In genomic region chr8:94549482-94549881, GRCm38 (mm10) we compare ENCODE assay signal across 13 mouse cellular contexts. TPM values are rescaled to one million over a fixed set of nuclear protein-coding genes. Genes with fewer than 3 reads are reported as not detected.
DNase-seq lines count a peak whose midpoint lies in the region; ATAC-seq and TF ChIP-seq lines count a peak whose summit lies in the region.
"Had no signal": no experiment of that assay in that cellular context is flagged by ENCODE, and none has a peak within 500 bp of the region (broad histone marks: within the 10 kb centered on the region; RNA-seq: fewer than 3 reads in every experiment).

No protein-coding gene starts in this region.

- TF ChIP-seq POLR2A in myocyte (IDR thresholded peaks at IDR 0.05; ENCODE audit: insufficient read length, low read depth), result no peak

- no peak overlapping the region for H3K4me3 ChIP-seq in hindbrain, postnatal 0 days (ENCODE audit: low read length)
- no peak overlapping the region for H3K4me3 ChIP-seq in hindbrain, embryonic 16.5 days (ENCODE audit: low read length)
- no peak overlapping the region for H3K4me3 ChIP-seq in midbrain, postnatal 0 days (ENCODE audit: low read depth, low read length)
- no peak overlapping the region for H3K4me3 ChIP-seq in midbrain, embryonic 11.5 days (ENCODE audit: low read depth, low read length)
- H3K4me3 ChIP-seq in myocyte, result no peak overlapping the region
- H3K4me3 ChIP-seq: erythroblast, embryonic 14.5 days had no signal

- H3K4me2 ChIP-seq in hindbrain, postnatal 0 days (ENCODE audit: low read depth, low read length), result no peak overlapping the region
- no peak overlapping the region for H3K4me2 ChIP-seq in hindbrain, embryonic 16.5 days (ENCODE audit: low read length)
- no peak overlapping the region for H3K4me2 ChIP-seq in midbrain, postnatal 0 days (ENCODE audit: low read depth, low read length, poor library complexity, severe bottlenecking)
- H3K4me2 ChIP-seq in midbrain, embryonic 11.5 days, result no peak overlapping the region
- H3K4me2 ChIP-seq in myocyte (ENCODE audit: low read depth), result peak overlapping the region; percentile 24

- peaks cover 17% of the 10 kb centered on the region for H3K4me1 ChIP-seq in hindbrain, postnatal 0 days (ENCODE audit: insufficient read depth, low read length)
- peaks cover 22% of the 10 kb centered on the region for H3K4me1 ChIP-seq in hindbrain, embryonic 16.5 days (ENCODE audit: control insufficient read depth, insufficient read depth, low read depth, low read length)
- peaks cover 13% of the 10 kb centered on the region for H3K4me1 ChIP-seq in midbrain, postnatal 0 days (ENCODE audit: insufficient read depth, low read length)
- peaks cover 30% of the 10 kb centered on the region for H3K4me1 ChIP-seq in midbrain, embryonic 11.5 days (ENCODE audit: control insufficient read depth, insufficient read depth, low read length)

- no peak for TF ChIP-seq CTCF in hindbrain, postnatal 0 days (IDR thresholded peaks at IDR 0.05; ENCODE audit: low read depth)
- no peak for TF ChIP-seq CTCF in midbrain, postnatal 0 days (IDR thresholded peaks at IDR 0.05)

- WGBS in hindbrain, postnatal 0 days, result 30% methylated on average over 5 of the region's 5 CpGs
- WGBS in hindbrain, embryonic 16.5 days, result 46% methylated on average over 5 of the region's 5 CpGs
- WGBS in midbrain, postnatal 0 days, result 30% methylated on average over 5 of the region's 5 CpGs
- 35% methylated on average over 5 of the region's 5 CpGs for WGBS in midbrain, embryonic 11.5 days

- no peak overlapping the region for H3K9ac ChIP-seq in hindbrain, postnatal 0 days (replicated peaks; ENCODE audit: low read length)
- no peak overlapping the region for H3K9ac ChIP-seq in hindbrain, embryonic 16.5 days (ENCODE audit: low read depth, low read length)
- no peak overlapping the region for H3K9ac ChIP-seq in midbrain, postnatal 0 days (replicated peaks; ENCODE audit: low read length, poor library complexity, severe bottlenecking)
- H3K9ac ChIP-seq in midbrain, embryonic 11.5 days (ENCODE audit: low read length), result no peak overlapping the region

- H3ac ChIP-seq in myocyte (ENCODE audit: control insufficient read depth, insufficient read length), result no peak overlapping the region

- H3K9me3 ChIP-seq in hindbrain, postnatal 0 days (ENCODE audit: low read length), result no peaks in the 10 kb centered on the region
- no peaks in the 10 kb centered on the region for H3K9me3 ChIP-seq in hindbrain, embryonic 16.5 days (ENCODE audit: control insufficient read depth, low read length)
- H3K9me3 ChIP-seq in midbrain, postnatal 0 days (ENCODE audit: low read length), result no peaks in the 10 kb centered on the region
- no peaks in the 10 kb centered on the region for H3K9me3 ChIP-seq in midbrain, embryonic 11.5 days (ENCODE audit: control insufficient read depth, low read length)

- no peaks in the 10 kb centered on the region for H3K79me2 ChIP-seq in myocyte (ENCODE audit: control insufficient read depth, insufficient read depth)

- H3K27ac ChIP-seq in hindbrain, postnatal 0 days, result peak overlapping the region; percentile 29; the same call in 1 of the 2 replicates
- no peak overlapping the region for H3K27ac ChIP-seq in hindbrain, embryonic 16.5 days (ENCODE audit: low read depth, low read length)
- H3K27ac ChIP-seq in midbrain, postnatal 0 days (ENCODE audit: low read depth, low read length), result 0 out of 2 replicates have a peak overlapping the region, but pooled peaks have one; percentile 7
- H3K27ac ChIP-seq in midbrain, embryonic 11.5 days (ENCODE audit: low read depth, low read length), result no peak overlapping the region

- H3K36me3 ChIP-seq in hindbrain, postnatal 0 days (ENCODE audit: insufficient read depth, low read length), result no peaks in the 10 kb centered on the region
- H3K36me3 ChIP-seq in hindbrain, embryonic 16.5 days (ENCODE audit: control insufficient read depth, insufficient read depth, low read length), result no peaks in the 10 kb centered on the region
- no peaks in the 10 kb centered on the region for H3K36me3 ChIP-seq in midbrain, postnatal 0 days (ENCODE audit: insufficient read depth, low read length)
- no peaks in the 10 kb centered on the region for H3K36me3 ChIP-seq in midbrain, embryonic 11.5 days (ENCODE audit: control insufficient read depth, insufficient read depth, low read length)
- H3K36me3 ChIP-seq in myocyte (ENCODE audit: control insufficient read depth, insufficient read depth), result no peaks in the 10 kb centered on the region

- no peak for ATAC-seq in hindbrain, postnatal 0 days
- no peak for ATAC-seq in hindbrain, embryonic 16.5 days
- ATAC-seq in midbrain, postnatal 0 days (ENCODE audit: low FRiP score), result no peak
- ATAC-seq in midbrain, embryonic 11.5 days (ENCODE audit: low FRiP score), result no peak
- peak; percentile 39 for ATAC-seq in common myeloid progenitor, adult 5-6 weeks (replicated peaks; ENCODE audit: low read depth, poor library complexity, severe bottlenecking)
- ATAC-seq: lung, postnatal 0 days; Patski had no signal

- no peak for DNase-seq in hindbrain, postnatal 0 days (ENCODE audit: low spot score)
- DNase-seq in midbrain, postnatal 0 days (ENCODE audit: low spot score), result no peak
- no peak for DNase-seq in midbrain, embryonic 11.5 days (ENCODE audit: low spot score, missing footprints)
- DNase-seq in adrenal gland, postnatal 14 days, result no peak
- DNase-seq: cerebellum, adult 9-11 months; thymus, postnatal 25 days had no signal

- H3K27me3 ChIP-seq in hindbrain, postnatal 0 days (ENCODE audit: insufficient read depth, low read length), result no peaks in the 10 kb centered on the region
- no peaks in the 10 kb centered on the region for H3K27me3 ChIP-seq in hindbrain, embryonic 16.5 days (replicated peaks; ENCODE audit: control insufficient read depth, insufficient read depth, low read length)
- H3K27me3 ChIP-seq in midbrain, postnatal 0 days (ENCODE audit: insufficient read depth, low read length), result no peaks in the 10 kb centered on the region
- peaks cover 3% of the 10 kb centered on the region; the same call in 1 of the 2 replicates for H3K27me3 ChIP-seq in midbrain, embryonic 11.5 days (ENCODE audit: control insufficient read depth, insufficient read depth, low read length)
- no peaks in the 10 kb centered on the region for H3K27me3 ChIP-seq in myocyte (ENCODE audit: control insufficient read depth, insufficient read depth, insufficient read length)
- H3K27me3 ChIP-seq: CH12.LX, Patski had no signal

TF ChIP-seq in myocyte, 11 proteins besides CTCF, POLR2A, EP300 and RAD21:
- no peak for TF ChIP-seq TCF3 (IDR thresholded peaks at IDR 0.05; ENCODE audit: insufficient read length, low read depth)

RNA-seq across cellular contexts. Expression of gene Cpne2, which starts 16.7 kb away (rescaled TPM):
- total RNA-seq in hindbrain, postnatal 0 days (2014; rRNA removed), result 45.5 and 57.8 TPM in 2 replicates
- 33.6 and 39.3 TPM in 2 replicates for polyA plus RNA-seq in hindbrain, postnatal 0 days (2015; fragmentation: Nextera tagmentation; extraction: Ambion mirVana)
- 22.7 and 23.5 TPM in 2 replicates for polyA plus RNA-seq in hindbrain, embryonic 16.5 days (2015; fragmentation: Nextera tagmentation; extraction: Ambion mirVana)
- 42.4 and 46.3 TPM in 2 replicates for total RNA-seq in midbrain, postnatal 0 days (2014; rRNA removed)
- 34.3 and 43.3 TPM in 2 replicates for polyA plus RNA-seq in midbrain, postnatal 0 days (2015; fragmentation: Nextera tagmentation; extraction: Ambion mirVana)
- polyA plus RNA-seq in midbrain, embryonic 11.5 days (2014; fragmentation: Nextera tagmentation; extraction: Ambion mirVana), result 11.1 and 12.4 TPM in 2 replicates
- total RNA-seq in common myeloid progenitor, adult 5-6 weeks (2017), result 78.1 and 88.0 TPM in 2 replicates
- 20.4 TPM for polyA plus RNA-seq in myocyte (2012; fragmentation: generic; extraction: Trizol)
- total RNA-seq in adrenal gland, postnatal 14 days (2021), result 13.5 and 19.1 TPM in 2 replicates

RNA-seq across cellular contexts. Expression of gene Rspry1, which starts 52.3 kb away (rescaled TPM):
- total RNA-seq in hindbrain, postnatal 0 days (2014; rRNA removed), result 29.6 and 36.1 TPM in 2 replicates
- 31.4 and 34.1 TPM in 2 replicates for polyA plus RNA-seq in hindbrain, postnatal 0 days (2015; fragmentation: Nextera tagmentation; extraction: Ambion mirVana)
- 45.0 and 48.1 TPM in 2 replicates for polyA plus RNA-seq in hindbrain, embryonic 16.5 days (2015; fragmentation: Nextera tagmentation; extraction: Ambion mirVana)
- 42.7 and 53.2 TPM in 2 replicates for total RNA-seq in midbrain, postnatal 0 days (2014; rRNA removed)
- 35.5 and 35.9 TPM in 2 replicates for polyA plus RNA-seq in midbrain, postnatal 0 days (2015; fragmentation: Nextera tagmentation; extraction: Ambion mirVana)
- 50.7 and 51.9 TPM in 2 replicates for polyA plus RNA-seq in midbrain, embryonic 11.5 days (2014; fragmentation: Nextera tagmentation; extraction: Ambion mirVana)
- 37.1 and 42.9 TPM in 2 replicates for total RNA-seq in common myeloid progenitor, adult 5-6 weeks (2017)
- polyA plus RNA-seq in myocyte (2012; fragmentation: generic; extraction: Trizol), result 7.4 TPM
- 20.5 and 21.7 TPM in 2 replicates for total RNA-seq in adrenal gland, postnatal 14 days (2021)

RNA-seq across cellular contexts. Expression of gene Fam192a, which starts 52.3 kb away (rescaled TPM):
- total RNA-seq in hindbrain, postnatal 0 days (2014; rRNA removed), result 24.4 and 32.7 TPM in 2 replicates
- polyA plus RNA-seq in hindbrain, postnatal 0 days (2015; fragmentation: Nextera tagmentation; extraction: Ambion mirVana), result 64.6 and 66.9 TPM in 2 replicates
- 67.4 and 67.9 TPM in 2 replicates for polyA plus RNA-seq in hindbrain, embryonic 16.5 days (2015; fragmentation: Nextera tagmentation; extraction: Ambion mirVana)
- total RNA-seq in midbrain, postnatal 0 days (2014; rRNA removed), result 29.2 and 36.3 TPM in 2 replicates
- polyA plus RNA-seq in midbrain, postnatal 0 days (2015; fragmentation: Nextera tagmentation; extraction: Ambion mirVana), result 59.6 and 62.2 TPM in 2 replicates
- 107 and 127 TPM in 2 replicates for polyA plus RNA-seq in midbrain, embryonic 11.5 days (2014; fragmentation: Nextera tagmentation; extraction: Ambion mirVana)
- 104 and 157 TPM in 2 replicates for total RNA-seq in common myeloid progenitor, adult 5-6 weeks (2017)
- 24.2 TPM for polyA plus RNA-seq in myocyte (2012; fragmentation: generic; extraction: Trizol)
- 42.3 and 45.9 TPM in 2 replicates for total RNA-seq in adrenal gland, postnatal 14 days (2021)

Comparison
In these comparisons a context has a peak if more than half of its experiments do, and no peak if none do; other contexts are left out.
1. H3K27ac ChIP-seq: peak in hindbrain, postnatal 0 days (single experiment) and midbrain, postnatal 0 days (single experiment); none in hindbrain, embryonic 16.5 days (single experiment) and midbrain, embryonic 11.5 days (single experiment).